Mouse (Mus musculus): ENCODE measurements around the gene Zfp784. TPM values are rescaled to one million over a fixed set of nuclear protein-coding genes. Genes with fewer than 3 reads are reported as not detected.

The Zfp784 gene
- polyA plus RNA-seq, 1 experiment from 2014 or later, result 3.9 TPM

DNA sequence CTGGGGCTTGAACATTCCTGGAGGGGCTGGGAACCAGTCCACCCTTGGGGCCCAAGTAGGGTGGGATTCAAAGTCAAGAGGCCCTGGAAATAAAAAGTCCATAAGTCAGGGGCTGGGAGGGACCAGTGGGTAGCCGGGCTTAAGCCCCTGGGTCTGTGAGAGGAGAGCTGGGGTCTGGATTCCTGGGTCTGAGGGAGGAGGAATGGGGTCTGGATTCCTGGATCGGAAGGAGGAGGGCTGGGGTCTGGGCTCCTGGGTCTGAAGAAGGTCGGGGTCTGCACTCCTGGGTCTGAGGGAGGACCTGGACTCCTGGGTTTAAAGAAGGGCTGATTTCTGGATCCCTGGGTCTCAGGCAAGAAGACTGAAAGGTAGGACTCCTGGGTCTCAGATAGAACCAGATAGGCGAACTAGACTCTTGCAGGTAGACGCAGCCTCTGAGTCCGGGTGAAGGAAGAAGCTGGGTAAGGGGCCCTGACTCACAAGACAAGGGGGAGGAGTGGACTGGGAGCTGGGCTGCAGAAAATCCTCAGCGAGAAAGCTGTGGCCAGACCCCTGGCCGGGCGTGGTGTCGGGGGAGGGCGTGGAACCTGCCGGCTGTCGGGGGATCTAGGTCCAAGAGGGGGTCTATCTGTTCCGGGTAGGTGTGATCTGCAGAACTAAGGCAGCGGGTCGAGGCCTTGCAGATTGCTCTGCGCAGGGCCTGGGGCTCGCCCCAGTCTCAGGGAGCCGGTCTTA, 42.8 kb downstream of the Zfp784 start:
- H3K27me3 ChIP-seq (ENCODE audit: control insufficient read depth, insufficient read depth, low read length), result peaks cover 15% of the 10 kb centered on the region
- peaks cover 2% of the 10 kb centered on the region; the same call in 1 of the 2 replicates for H3K36me3 ChIP-seq (ENCODE audit: control insufficient read depth, insufficient read depth, low read length)
- peak overlapping the region; percentile 89 for H3K9ac ChIP-seq (ENCODE audit: low read length)
- ATAC-seq (replicated peaks; ENCODE audit: low FRiP score) (peak; percentile 6), DNase-seq (ENCODE audit: low spot score) (no peak)
- 6% methylated on average over 19 of the region's 19 CpGs for WGBS
- H3K4me3 ChIP-seq (ENCODE audit: low read depth, low read length), result peak overlapping the region; percentile 70
- no peaks in the 10 kb centered on the region for H3K9me3 ChIP-seq (ENCODE audit: control insufficient read depth, low read length)
- no peak overlapping the region for H3K27ac ChIP-seq (ENCODE audit: low read depth, low read length)
- H3K4me2 ChIP-seq (ENCODE audit: low read depth, low read length, severe bottlenecking), result peak overlapping the region; percentile 84
- H3K4me1 ChIP-seq (replicated peaks; ENCODE audit: control insufficient read depth, insufficient read depth, low read length), result peaks cover 20% of the 10 kb centered on the region

DNA sequence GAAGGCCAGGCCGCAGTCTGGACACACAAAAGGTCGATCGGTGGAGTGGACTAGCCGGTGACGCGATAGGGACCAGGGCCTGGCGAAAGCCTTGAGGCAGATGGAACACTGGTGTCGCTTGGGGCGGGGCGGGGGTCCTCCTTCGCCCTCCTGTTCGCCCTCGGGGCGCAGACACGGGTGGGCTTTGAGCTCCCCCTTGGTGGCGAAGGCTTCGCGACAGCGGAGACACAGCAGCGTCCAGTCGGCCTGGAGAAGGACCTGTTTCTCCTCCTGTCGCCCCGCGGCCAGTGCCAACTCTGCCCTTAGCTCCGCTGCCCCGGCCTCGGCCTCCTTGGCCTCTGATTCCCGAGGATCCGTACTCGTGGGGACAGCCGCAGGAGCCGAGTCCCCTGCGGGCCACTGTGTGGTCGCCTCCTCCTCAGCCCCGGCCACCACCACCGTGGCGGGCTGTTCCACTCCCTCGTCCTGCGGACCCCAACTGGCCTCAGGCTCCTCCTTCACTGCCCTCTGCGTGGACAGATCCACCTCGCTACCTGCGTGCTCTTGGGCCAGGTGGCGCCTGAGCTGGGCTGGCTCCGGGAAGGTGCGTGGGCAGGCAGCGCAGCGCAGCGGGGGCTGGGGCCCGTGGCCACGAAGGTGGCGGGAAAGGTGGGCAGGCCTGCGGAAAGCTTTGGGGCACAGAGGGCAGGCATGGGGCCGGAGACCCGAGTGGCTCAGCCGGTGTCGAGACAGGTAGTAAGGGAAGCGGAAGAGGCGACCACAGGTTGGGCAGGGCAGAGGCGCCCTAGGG, 44.1 kb downstream of the Zfp784 start:
- Histone ChIP-seq H3K36me3 (ENCODE audit: control insufficient read depth, insufficient read depth, low read length) (peaks cover 2% of the 10 kb centered on the region; the same call in 1 of the 2 replicates), H3K27me3 (ENCODE audit: control insufficient read depth, insufficient read depth, low read length) (peaks cover 15% of the 10 kb centered on the region), H3K27ac (ENCODE audit: low read depth, low read length) (no peak overlapping the region), H3K4me2 (ENCODE audit: low read depth, low read length, severe bottlenecking) (peak overlapping the region; percentile 26; the same call in 1 of the 2 replicates), H3K4me1 (replicated peaks; ENCODE audit: control insufficient read depth, insufficient read depth, low read length) (peaks cover 20% of the 10 kb centered on the region), H3K4me3 (ENCODE audit: low read depth, low read length) (peak overlapping the region; percentile 0; the same call in 1 of the 2 replicates), H3K9ac (ENCODE audit: low read length) (peak overlapping the region; percentile 8; the same call in 1 of the 2 replicates), H3K9me3 (ENCODE audit: control insufficient read depth, low read length) (no peaks in the 10 kb centered on the region)
- 53% methylated on average over 58 of the region's 59 CpGs for WGBS
- DNase-seq (ENCODE audit: low spot score), result no peak
- no peak for ATAC-seq (replicated peaks; ENCODE audit: low FRiP score)

DNA sequence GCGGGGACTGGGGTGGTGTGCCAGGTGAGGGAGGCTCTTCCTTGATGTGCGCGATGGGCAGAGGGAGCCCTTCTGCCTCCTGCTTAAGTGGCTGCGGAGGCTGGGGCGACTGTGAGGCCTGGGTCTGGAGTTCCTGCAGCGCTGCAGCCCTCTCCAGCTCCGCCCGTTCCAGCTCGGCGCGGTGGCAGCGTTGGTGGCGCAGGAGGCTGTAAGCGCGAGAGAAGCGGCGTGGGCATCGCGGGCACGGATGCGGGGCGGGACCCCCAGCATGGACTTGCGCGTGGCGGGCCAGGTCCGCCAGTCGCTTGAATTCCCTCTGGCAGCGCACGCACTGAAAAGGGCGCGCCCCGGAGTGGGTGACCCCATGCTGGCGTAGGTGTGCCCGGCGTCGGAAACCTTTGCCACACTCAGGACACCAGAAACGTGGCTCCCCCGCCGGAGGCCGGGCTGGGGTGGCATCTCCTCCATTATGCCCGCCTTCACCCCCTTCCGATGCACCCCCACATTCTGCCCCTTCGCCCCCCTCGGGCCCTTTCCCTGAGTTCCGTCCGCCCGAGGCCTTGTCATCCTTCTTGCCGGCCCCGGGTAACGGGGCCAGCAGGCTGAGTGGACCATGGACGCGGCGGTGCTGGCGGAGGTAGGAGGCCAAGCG, 44.8 kb downstream of the Zfp784 start:
- H3K9ac ChIP-seq (ENCODE audit: low read length), result no peak overlapping the region
- WGBS, result 35% methylated on average over 55 of the region's 55 CpGs

DNA sequence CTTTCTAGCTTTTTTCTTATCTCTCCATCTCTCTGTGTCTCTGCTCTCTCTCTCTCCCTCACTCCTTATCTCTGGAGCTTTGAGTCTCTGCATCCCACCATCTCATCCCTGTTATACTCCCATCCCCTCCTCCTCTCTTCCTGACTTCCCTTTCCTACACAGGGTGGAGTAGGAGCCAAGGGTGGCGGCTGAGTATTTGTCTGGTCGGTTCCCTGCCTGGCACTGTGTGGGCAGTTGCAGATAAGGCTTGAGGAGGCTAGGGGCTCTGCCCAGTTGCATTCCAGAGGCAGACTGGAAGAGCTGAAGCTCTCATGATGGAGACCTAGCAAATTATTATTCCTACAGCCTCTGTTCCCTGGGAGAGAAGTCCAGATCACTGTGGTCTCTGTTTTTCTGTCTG, 50.0 kb downstream of the Zfp784 start:
- Histone ChIP-seq H3K9me3 (ENCODE audit: control insufficient read depth, low read length) (no peaks in the 10 kb centered on the region), H3K36me3 (ENCODE audit: control insufficient read depth, insufficient read depth, low read length) (peaks cover 2% of the 10 kb centered on the region; the same call in 1 of the 2 replicates), H3K9ac (ENCODE audit: low read length) (no peak overlapping the region), H3K4me2 (ENCODE audit: low read depth, low read length, severe bottlenecking) (no peak overlapping the region), H3K4me3 (ENCODE audit: low read depth, low read length) (no peak overlapping the region), H3K4me1 (replicated peaks; ENCODE audit: control insufficient read depth, insufficient read depth, low read length) (no peaks in the 10 kb centered on the region), H3K27ac (ENCODE audit: low read depth, low read length) (no peak overlapping the region), H3K27me3 (ENCODE audit: control insufficient read depth, insufficient read depth, low read length) (peaks cover under 1% of the 10 kb centered on the region; the same call in 1 of the 2 replicates)
- no peak for ATAC-seq (replicated peaks; ENCODE audit: low FRiP score)
- WGBS, result 64% methylated on average over 2 of the region's 2 CpGs
- DNase-seq (ENCODE audit: low spot score), result no peak

More for the DNA sequence above, 44.8 kb downstream of the Zfp784 start:
- Histone ChIP-seq H3K4me3 (ENCODE audit: low read depth, low read length) (0 out of 2 replicates have a peak overlapping the region, but pooled peaks have one; percentile 0), H3K4me1 (replicated peaks; ENCODE audit: control insufficient read depth, insufficient read depth, low read length) (peaks cover 20% of the 10 kb centered on the region), H3K27ac (ENCODE audit: low read depth, low read length) (no peak overlapping the region), H3K9me3 (ENCODE audit: control insufficient read depth, low read length) (no peaks in the 10 kb centered on the region), H3K4me2 (ENCODE audit: low read depth, low read length, severe bottlenecking) (peak overlapping the region; percentile 26; the same call in 1 of the 2 replicates), H3K27me3 (ENCODE audit: control insufficient read depth, insufficient read depth, low read length) (peaks cover 15% of the 10 kb centered on the region), H3K36me3 (ENCODE audit: control insufficient read depth, insufficient read depth, low read length) (peaks cover 2% of the 10 kb centered on the region; the same call in 1 of the 2 replicates)
- no peak for DNase-seq (ENCODE audit: low spot score)
- ATAC-seq (replicated peaks; ENCODE audit: low FRiP score), result no peak

Other genes starting within 250 kb of the Zfp784 start
- 1.6 and 2.6 TPM in 2 replicates for gene Tmem238, start 248.8 kb downstream of the Zfp784 start, polyA plus RNA-seq (2014; fragmentation: Nextera tagmentation; extraction: Ambion mirVana)
- gene Rpl28, start 245.6 kb downstream of the Zfp784 start, polyA plus RNA-seq (2014; fragmentation: Nextera tagmentation; extraction: Ambion mirVana), result 203 and 220 TPM in 2 replicates
- 476 and 526 TPM in 2 replicates for gene Ube2s, start 225.9 kb downstream of the Zfp784 start, polyA plus RNA-seq (2014; fragmentation: Nextera tagmentation; extraction: Ambion mirVana)
- 2.2 and 3.0 TPM in 2 replicates for gene Shisa7, start 193.8 kb downstream of the Zfp784 start, polyA plus RNA-seq (2014; fragmentation: Nextera tagmentation; extraction: Ambion mirVana)
- gene Isoc2b, start 168.2 kb downstream of the Zfp784 start, polyA plus RNA-seq (2014; fragmentation: Nextera tagmentation; extraction: Ambion mirVana), result 2.0 and 3.2 TPM in 2 replicates
- 0.69 and 0.75 TPM in 2 replicates for gene Isoc2a, start 161.3 kb downstream of the Zfp784 start, polyA plus RNA-seq (2014; fragmentation: Nextera tagmentation; extraction: Ambion mirVana)
- gene Gm36210, start 131.9 kb downstream of the Zfp784 start, polyA plus RNA-seq (2014; fragmentation: Nextera tagmentation; extraction: Ambion mirVana), result 0.56 and 0.59 TPM in 2 replicates
- 4.8 and 5.0 TPM in 2 replicates for gene Zfp628, start 123.2 kb downstream of the Zfp784 start, polyA plus RNA-seq (2014; fragmentation: Nextera tagmentation; extraction: Ambion mirVana)
- 10.8 and 12.6 TPM in 2 replicates for gene Nat14, start 116.4 kb downstream of the Zfp784 start, polyA plus RNA-seq (2014; fragmentation: Nextera tagmentation; extraction: Ambion mirVana)
- 0.79 and 0.91 TPM in 2 replicates for gene Ssc5d, start 112.7 kb downstream of the Zfp784 start, polyA plus RNA-seq (2014; fragmentation: Nextera tagmentation; extraction: Ambion mirVana)
- gene Sbk2, start 74.0 kb downstream of the Zfp784 start, polyA plus RNA-seq (2014; fragmentation: Nextera tagmentation; extraction: Ambion mirVana), result 0.33 TPM in 1 of 2 replicates, not detected in the other
- gene Sbk3, start 67.3 kb downstream of the Zfp784 start, polyA plus RNA-seq (2014; fragmentation: Nextera tagmentation; extraction: Ambion mirVana), result 0.12 TPM in 1 of 2 replicates, not detected in the other
- gene Zfp579, start 42.3 kb downstream of the Zfp784 start, polyA plus RNA-seq (2014; fragmentation: Nextera tagmentation; extraction: Ambion mirVana), result 58.5 and 60.0 TPM in 2 replicates
- 9.5 and 11.1 TPM in 2 replicates for gene Zfp524, start 24.0 kb downstream of the Zfp784 start, polyA plus RNA-seq (2014; fragmentation: Nextera tagmentation; extraction: Ambion mirVana)
- 67.0 and 68.3 TPM in 2 replicates for gene Fiz1, start 23.7 kb downstream of the Zfp784 start, polyA plus RNA-seq (2014; fragmentation: Nextera tagmentation; extraction: Ambion mirVana)
- gene Gm44973, start 22.9 kb downstream of the Zfp784 start, polyA plus RNA-seq (2014; fragmentation: Nextera tagmentation; extraction: Ambion mirVana), result 0.23 and 1.9 TPM in 2 replicates
- gene Zfp865, start 18.1 kb downstream of the Zfp784 start, polyA plus RNA-seq (2014; fragmentation: Nextera tagmentation; extraction: Ambion mirVana), result 6.7 and 7.3 TPM in 2 replicates
- 7.2 and 7.8 TPM in 2 replicates for gene Ccdc106, start 17.9 kb downstream of the Zfp784 start, polyA plus RNA-seq (2014; fragmentation: Nextera tagmentation; extraction: Ambion mirVana)
- gene 4632433K11Rik, start 4.3 kb downstream of the Zfp784 start, polyA plus RNA-seq (2014; fragmentation: Nextera tagmentation; extraction: Ambion mirVana), result not detected in 2 replicates
- 44.6 and 51.4 TPM in 2 replicates for gene Zfp580, start 13.1 kb upstream of the Zfp784 start, polyA plus RNA-seq (2014; fragmentation: Nextera tagmentation; extraction: Ambion mirVana)
- 222 and 236 TPM in 2 replicates for gene U2af2, start 23.7 kb upstream of the Zfp784 start, polyA plus RNA-seq (2014; fragmentation: Nextera tagmentation; extraction: Ambion mirVana)
- gene Epn1, start 41.8 kb upstream of the Zfp784 start, polyA plus RNA-seq (2014; fragmentation: Nextera tagmentation; extraction: Ambion mirVana), result 70.1 and 75.0 TPM in 2 replicates
- not detected in 2 replicates for gene Rfpl4, start 78.5 kb upstream of the Zfp784 start, polyA plus RNA-seq (2014; fragmentation: Nextera tagmentation; extraction: Ambion mirVana)
- gene Rasl2-9, start 87.5 kb upstream of the Zfp784 start, polyA plus RNA-seq (2014; fragmentation: Nextera tagmentation; extraction: Ambion mirVana), result 0.19 and 0.27 TPM in 2 replicates
- not detected in 2 replicates for gene Vmn1r55, start 111.2 kb upstream of the Zfp784 start, polyA plus RNA-seq (2014; fragmentation: Nextera tagmentation; extraction: Ambion mirVana)
- gene Vmn1r56, start 158.3 kb upstream of the Zfp784 start, polyA plus RNA-seq (2014; fragmentation: Nextera tagmentation; extraction: Ambion mirVana), result not detected in 2 replicates
- gene Vmn1r57, start 180.0 kb upstream of the Zfp784 start, polyA plus RNA-seq (2014; fragmentation: Nextera tagmentation; extraction: Ambion mirVana), result not detected in 2 replicates

Measured in forebrain, embryonic 11.5 days (tissue).